Mouse (Mus musculus): ENCODE data around the gene Ociad2. TPM values are rescaled to one million over a fixed set of nuclear protein-coding genes. Genes with fewer than 3 reads are reported as not detected.

Ociad2 gene
- total RNA-seq (2021): 100 to 1,000 TPM; 110 to 119 TPM

DNA sequence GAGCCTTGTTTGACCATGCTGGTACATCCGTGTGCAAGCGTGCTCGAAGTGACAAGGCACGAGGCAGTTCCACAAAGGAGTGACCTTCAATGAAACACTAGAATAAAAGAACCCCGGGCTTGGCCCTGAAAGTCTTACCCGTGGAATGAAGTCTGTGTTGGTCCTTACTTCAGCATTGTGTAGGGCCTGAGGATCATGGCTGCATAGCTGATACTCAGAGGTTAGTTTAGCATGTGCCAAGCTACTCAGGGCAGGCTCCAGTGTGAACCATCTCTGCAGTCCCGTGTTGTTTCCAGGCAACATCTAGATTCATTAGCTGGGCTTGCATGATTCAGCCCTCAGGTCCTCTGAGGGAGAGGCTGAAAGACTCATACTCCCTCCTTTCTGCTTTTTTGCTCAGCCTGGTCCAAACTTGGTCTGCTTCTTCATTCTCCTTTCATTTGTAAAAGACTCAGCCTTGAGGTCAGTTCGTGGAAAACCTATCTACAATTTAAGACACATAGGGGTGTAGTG is at the start of gene Ociad2:
Ociad2 (minus strand) TSS at position 306 of the 513 bp plus-strand sequence.
- intact Hi-C loops (cut with DNase I): no loop called here
- DNase-seq (ENCODE audit: low spot score in 2 of 2): no peak

DNA sequence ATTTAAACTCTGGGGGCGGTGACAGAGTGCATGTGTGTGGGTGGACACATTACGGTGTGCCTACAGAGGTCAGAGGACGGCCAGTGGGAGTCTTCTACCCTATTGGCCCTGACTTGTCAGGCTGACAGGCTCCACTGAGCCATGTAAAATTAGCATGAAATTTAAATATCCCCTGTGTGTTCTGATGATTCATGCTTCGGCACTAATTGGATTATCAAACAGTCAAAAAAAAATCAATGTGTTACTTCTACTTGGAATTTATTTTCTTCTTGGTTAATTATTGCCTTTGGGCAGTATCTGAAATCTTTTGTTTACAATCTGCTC is 42.8 kb upstream of the Ociad2 start:
- no peak for DNase-seq (ENCODE audit: low spot score in 2 of 2)
- intact Hi-C loops (cut with DNase I): loop anchor here (5.0 kb wide), 3 partner anchors 61 to 401 kb away; no protein-coding TSS in a partner anchor

- intact Hi-C loops (cut with DNase I): loop anchor here (5.0 kb wide), 3 partner anchors 61 to 401 kb away; no protein-coding TSS in a partner anchor
These were observed 42.2 kb upstream of the Ociad2 start for GRCm38 (mm10) chr5:73382737-73383646.

GRCm38 (mm10) chr5:73381976-73382540 is 41.2 kb upstream of the Ociad2 start:
- DNase-seq (ENCODE audit: low spot score in 2 of 2): no peak
- intact Hi-C loops (cut with DNase I): loop anchor here (2.0 to 5.0 kb wide), 5 partner anchors 47 to 400 kb away; no protein-coding TSS in a partner anchor

More at GRCm38 (mm10) chr5:73382737-73383646, 42.2 kb upstream of the Ociad2 start:
- peak; percentile 41 to 73 for DNase-seq (ENCODE audit: low spot score in 2 of 2)

DNA sequence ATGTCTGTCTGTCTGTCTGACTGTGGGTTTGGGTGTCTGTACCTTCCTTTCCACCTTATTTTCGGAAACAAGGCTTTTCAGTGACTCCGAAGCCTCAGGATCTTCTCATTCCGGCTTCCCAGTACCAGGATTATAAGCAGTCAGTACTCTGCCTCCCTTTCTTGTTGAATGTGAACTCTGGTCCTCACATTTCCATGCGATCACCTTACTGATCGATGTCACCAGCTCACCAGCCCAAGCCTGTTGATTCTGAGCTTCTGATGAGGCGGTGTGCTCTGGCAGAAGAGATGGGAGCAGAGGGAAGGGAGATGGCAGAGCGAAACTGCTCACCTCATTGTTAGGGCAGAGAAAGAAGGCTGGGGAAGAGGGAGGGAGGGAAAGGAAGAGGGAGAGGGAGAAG is 40.7 kb upstream of the Ociad2 start:
- intact Hi-C loops (cut with DNase I): loop anchor here (2.0 to 5.0 kb wide), 5 partner anchors 47 to 399 kb away; no protein-coding TSS in a partner anchor
- no peak for DNase-seq (ENCODE audit: low spot score in 2 of 2)

DNA sequence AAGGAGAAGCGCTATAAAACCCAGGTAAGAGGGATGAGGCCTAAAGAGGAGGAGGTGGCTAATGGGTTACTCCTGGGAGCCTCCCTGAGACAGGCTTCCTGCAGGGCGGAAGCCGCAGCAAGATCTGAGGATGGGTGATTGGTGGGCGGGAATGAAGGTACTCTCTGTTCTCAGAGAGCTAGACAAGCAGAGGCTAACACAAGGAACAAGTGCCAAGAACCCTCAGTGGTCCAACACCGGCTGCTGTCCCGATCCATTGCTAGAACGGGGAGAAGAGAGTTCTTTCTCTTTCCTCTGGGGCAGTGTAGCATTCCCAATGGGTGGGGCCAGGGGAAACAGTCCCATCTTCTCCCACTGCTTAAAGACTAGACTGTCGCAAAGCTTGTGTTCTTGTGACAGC is 40.0 kb upstream of the Ociad2 start:
- DNase-seq (ENCODE audit: low spot score in 2 of 2): no peak
- intact Hi-C loops (cut with DNase I): loop anchor here (2.0 to 5.0 kb wide), 5 partner anchors 46 to 399 kb away; no protein-coding TSS in a partner anchor

GRCm38 (mm10) chr5:73379908-73380307 is 39.1 kb upstream of the Ociad2 start:
- intact Hi-C loops (cut with DNase I): loop anchor here (2.0 to 5.0 kb wide), 5 partner anchors 45 to 398 kb away; no protein-coding TSS in a partner anchor
- DNase-seq (ENCODE audit: low spot score in 2 of 2): peak; percentile 84 to 89

GRCm38 (mm10) chr5:73376491-73376890 is 35.7 kb upstream of the Ociad2 start:
- intact Hi-C loops (cut with DNase I): no loop called here
- DNase-seq (ENCODE audit: low spot score in 2 of 2): no peak

GRCm38 (mm10) chr5:73376041-73376440 is 35.2 kb upstream of the Ociad2 start:
- DNase-seq (ENCODE audit: low spot score in 2 of 2): no peak
- intact Hi-C loops (cut with DNase I): no loop called here

- no peak for DNase-seq (ENCODE audit: low spot score in 2 of 2)
These were observed 32.4 kb upstream of the Ociad2 start for GRCm38 (mm10) chr5:73373184-73373583.

GRCm38 (mm10) chr5:73372601-73373000 is 31.8 kb upstream of the Ociad2 start:
- no peak for DNase-seq (ENCODE audit: low spot score in 2 of 2)
- intact Hi-C loops (cut with DNase I): no loop called here

More at GRCm38 (mm10) chr5:73373184-73373583, 32.4 kb upstream of the Ociad2 start:
- intact Hi-C loops (cut with DNase I): no loop called here

DNA sequence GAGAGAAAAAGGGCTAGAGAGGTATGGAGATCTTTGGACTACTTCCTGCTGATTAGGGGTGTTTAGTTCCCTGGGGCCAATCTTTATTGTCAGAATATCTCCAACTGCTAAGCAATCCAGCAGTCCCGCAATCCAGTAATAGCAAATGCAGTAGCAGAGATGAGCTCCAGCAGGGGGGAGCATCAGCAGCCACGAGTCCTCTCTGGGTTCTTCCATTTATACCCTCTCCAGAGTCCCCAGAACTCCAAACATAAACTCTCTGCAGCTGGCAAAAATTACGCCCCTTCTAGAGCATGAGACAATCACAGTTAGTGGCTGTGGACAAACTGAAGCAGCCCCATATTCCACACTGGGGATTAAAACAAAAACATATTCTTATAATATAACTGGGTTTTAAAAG is 28.9 kb upstream of the Ociad2 start:
- intact Hi-C loops (cut with DNase I): no loop called here
- DNase-seq (ENCODE audit: low spot score in 2 of 2): no peak

DNA sequence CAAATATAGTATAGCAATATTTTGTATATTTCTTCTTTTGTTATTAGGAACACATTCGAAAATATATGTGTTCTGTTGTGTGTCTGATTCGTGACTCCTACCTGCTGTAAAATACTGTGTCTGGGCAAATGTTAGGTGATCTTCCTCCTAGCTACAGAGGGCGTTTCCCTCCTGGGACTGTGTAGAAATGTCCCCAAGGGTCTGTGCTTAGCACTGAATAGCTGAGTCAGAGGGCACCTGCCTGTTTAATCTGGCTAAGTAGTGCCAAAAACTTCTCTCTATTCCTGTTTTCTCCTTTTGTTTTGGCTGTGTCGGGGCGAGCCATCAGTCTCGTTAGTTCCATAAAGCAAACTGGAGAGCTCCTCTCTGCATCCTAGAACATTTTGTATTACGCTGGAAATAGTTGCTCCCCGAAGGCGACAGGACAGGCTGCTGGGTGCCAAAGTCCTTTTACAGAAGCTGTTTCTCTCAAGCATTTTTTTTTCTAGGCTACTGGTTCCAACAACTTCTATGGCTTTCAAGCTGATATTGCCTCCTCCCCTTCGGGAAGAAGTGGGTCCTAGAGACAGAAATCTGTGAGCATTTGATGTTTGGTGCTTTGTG is 28.1 kb upstream of the Ociad2 start:
- intact Hi-C loops (cut with DNase I): no loop called here
- peak; percentile 50 to 57 for DNase-seq (ENCODE audit: low spot score in 2 of 2)

GRCm38 (mm10) chr5:73367906-73368305 is 27.1 kb upstream of the Ociad2 start:
- intact Hi-C loops (cut with DNase I): no loop called here
- DNase-seq (ENCODE audit: low spot score in 2 of 2): no peak

GRCm38 (mm10) chr5:73364107-73364864 is 23.5 kb upstream of the Ociad2 start:
- intact Hi-C loops (cut with DNase I): no loop called here
- no peak for DNase-seq (ENCODE audit: low spot score in 2 of 2)

- intact Hi-C loops (cut with DNase I): no loop called here
- DNase-seq (ENCODE audit: low spot score in 2 of 2): no peak
These were observed 22.0 kb upstream of the Ociad2 start for GRCm38 (mm10) chr5:73362791-73363190.

- peak in 1 of 2 experiments; percentile 42 for DNase-seq (ENCODE audit: low spot score in 2 of 2)
These were observed 21.5 kb upstream of the Ociad2 start for GRCm38 (mm10) chr5:73362338-73362737.

GRCm38 (mm10) chr5:73360240-73360639 is 19.4 kb upstream of the Ociad2 start:
- DNase-seq (ENCODE audit: low spot score in 2 of 2): no peak
- intact Hi-C loops (cut with DNase I): no loop called here

More at GRCm38 (mm10) chr5:73362338-73362737, 21.5 kb upstream of the Ociad2 start:
- intact Hi-C loops (cut with DNase I): no loop called here

- intact Hi-C loops (cut with DNase I): loop anchor here (2.0 kb wide), 1 partner anchor 15 kb away; no protein-coding TSS in a partner anchor
- peak; percentile 79 to 87 for DNase-seq (ENCODE audit: low spot score in 2 of 2)
These were observed 18.9 kb upstream of the Ociad2 start for GRCm38 (mm10) chr5:73359752-73360141.
